Mouse (Mus musculus) frontal cortex, postnatal 14 days (tissue): ENCODE results near the gene Faim.

Source experiments
- DNase-seq, 2 experiments: peaks; one replicate each; pipeline ENCODE4 v3.0.0; 2022; ENCODE audit warnings: low spot score in 2 of 2

The Faim gene

DNA sequence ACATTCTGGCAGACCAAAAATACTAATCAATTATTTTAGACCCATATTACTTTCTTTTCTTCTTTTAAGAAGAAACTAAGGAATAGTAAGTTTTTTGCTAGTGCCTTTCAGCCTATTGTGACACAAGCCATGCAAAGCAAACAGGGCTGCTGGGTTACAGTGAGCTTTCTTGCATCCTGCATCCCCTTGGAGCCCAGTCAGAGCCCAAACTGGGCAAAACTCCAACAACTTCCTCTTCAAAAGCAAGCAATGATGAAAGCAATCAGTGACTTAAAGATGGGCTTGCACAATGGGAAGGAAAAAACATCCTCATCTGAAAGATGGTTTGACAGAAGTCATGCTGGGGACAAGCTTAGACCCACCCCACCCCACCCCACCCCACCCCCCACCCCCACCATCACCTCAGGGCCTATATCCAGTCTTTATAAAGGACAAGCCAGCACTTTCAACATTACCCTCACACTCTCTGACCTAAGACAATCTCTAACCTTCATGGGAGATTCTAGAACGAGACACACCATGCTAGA lies 62.6 kb downstream of the Faim start:
- DNase-seq = no peak

DNA sequence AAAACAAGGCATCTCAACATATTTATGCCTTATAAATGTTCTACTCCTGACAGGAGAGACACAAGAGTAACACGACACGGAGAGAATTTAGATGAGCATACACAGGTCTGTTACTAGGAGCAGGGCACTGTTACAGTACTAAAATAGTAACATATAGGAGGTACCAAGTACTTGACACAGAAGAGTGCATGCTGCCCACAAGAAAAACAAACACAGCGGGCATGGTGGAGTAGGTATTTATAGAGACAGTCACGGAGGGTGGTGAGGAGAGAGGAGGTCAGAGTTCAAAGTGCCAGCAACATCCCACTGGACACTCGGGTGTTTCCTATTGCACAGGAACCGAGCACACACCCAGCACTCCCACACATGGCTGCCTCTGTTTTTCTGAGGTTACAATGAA lies 63.6 kb downstream of the Faim start:
- DNase-seq = no peak
